Mouse (Mus musculus) left cerebral cortex, adult 8-10 months (tissue): Measurements from ENCODE around the gene Ube3b. TPM values are rescaled to one million over a fixed set of nuclear protein-coding genes. Genes with fewer than 3 reads are reported as not detected.
A peak's percentile ranks its signal among the peaks of the same experiment; 100 is the strongest.

ENCODE experiments used
- DNase-seq, 2 experiments: peaks; one replicate each; pipeline ENCODE4 v3.0.0; 2022; ENCODE audit warnings: low spot score in 2 of 2
- total RNA-seq, 4 experiments: library from RNA; stranded (reverse); gene quantifications; 2 replicates each; pipeline ENCODE4 v1.2.4; 2022

Ube3b gene
- total RNA-seq, 4 experiments from 2014 or later, result 82.5 to 88.8 (median 85.0) TPM

GRCm38 (mm10) chr5:114373581-114373980, 6.8 kb upstream of the Ube3b start:
- no peak for DNase-seq

DNA sequence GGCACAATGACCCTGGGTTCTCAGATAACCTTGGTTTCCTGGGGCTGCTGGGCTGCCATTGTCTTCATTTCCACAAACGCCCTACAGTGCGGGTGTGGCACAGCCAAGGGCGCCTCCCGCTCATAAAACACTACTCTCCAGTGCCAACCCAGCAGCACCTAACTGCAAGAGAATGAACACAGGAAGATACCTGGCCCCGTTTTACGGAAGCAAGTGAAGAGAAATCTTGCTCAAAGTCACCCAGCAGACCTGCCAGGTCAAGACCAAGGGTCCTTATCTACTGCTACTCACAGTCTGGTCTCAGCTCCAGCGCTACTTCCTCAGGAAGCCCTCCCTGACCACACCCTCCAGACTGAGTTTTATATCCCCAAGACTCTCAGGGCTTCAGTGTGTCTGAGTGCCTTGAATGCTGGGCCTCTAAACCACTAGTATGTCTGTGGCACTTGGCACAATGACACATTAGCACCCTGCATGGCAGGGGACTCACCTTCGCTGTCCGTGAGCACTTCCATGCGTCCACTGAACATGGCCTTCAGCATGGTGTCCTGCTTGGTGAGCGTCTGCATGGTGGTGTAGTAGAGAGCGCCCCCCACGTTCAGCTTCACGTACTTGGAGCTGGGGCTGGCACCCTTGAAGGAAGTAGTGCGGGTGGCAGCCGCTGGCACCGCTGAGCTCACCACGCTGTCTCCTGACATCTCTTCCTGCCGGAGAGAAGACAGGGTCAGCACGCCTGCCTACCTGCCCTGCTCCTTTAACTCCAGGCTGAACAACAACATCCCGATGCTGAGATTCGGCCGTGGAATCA, 5.8 kb upstream of the Ube3b start:
- DNase-seq, result no peak

- no peak for DNase-seq
Measured at GRCm38 (mm10) chr5:114378177-114378920, 2.1 kb upstream of the Ube3b start.

- DNase-seq, result no peak
Measured at GRCm38 (mm10) chr5:114378936-114379335, 1.5 kb upstream of the Ube3b start.

- DNase-seq, result no peak
Measured at GRCm38 (mm10) chr5:114379763-114380162, 644 bp upstream of the Ube3b start.

DNA sequence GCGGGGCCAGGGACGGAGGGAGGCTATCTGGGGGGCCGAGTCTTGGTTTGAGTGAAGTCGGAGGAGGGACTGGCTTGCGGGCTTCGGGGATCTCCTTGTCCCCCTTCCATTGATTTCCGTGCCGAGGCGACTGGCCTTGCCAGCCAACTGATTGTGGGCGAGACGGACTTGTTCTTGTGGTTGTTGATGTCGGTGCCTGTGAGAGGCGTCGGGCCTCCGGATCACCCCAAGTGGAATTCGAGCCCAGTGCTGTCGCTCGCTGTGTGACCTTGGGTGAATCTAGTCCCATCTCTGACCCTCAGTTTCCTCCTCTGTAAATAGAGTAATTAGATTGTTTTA, 575 bp downstream of the Ube3b start:
- DNase-seq, result no peak

GRCm38 (mm10) chr5:114383184-114383904, 2.9 kb downstream of the Ube3b start:
- peak in 1 of 2 experiments; percentile 25 for DNase-seq

DNA sequence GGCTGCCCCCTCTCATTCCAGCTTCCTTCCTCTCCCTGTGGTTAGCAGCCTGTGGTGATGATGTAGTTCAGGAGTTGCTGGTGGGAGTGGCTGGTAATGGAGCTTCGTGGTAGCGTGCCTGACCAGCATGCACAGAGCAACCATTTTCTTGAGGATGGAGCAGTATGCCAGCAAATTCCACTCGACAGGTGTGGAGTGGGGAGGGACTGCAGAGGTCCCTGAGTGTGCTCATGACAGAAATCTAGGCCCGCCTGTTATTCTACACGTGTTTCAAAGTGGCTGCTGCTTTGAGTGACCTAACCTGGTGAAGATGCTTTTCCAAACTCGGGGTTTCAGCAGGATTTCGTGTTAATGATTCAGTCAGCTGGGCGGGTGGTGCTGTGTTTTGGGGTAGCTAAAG, 4.0 kb downstream of the Ube3b start:
- no peak for DNase-seq

GRCm38 (mm10) chr5:114393169-114393568, 12.8 kb downstream of the Ube3b start:
- DNase-seq, result no peak

DNA sequence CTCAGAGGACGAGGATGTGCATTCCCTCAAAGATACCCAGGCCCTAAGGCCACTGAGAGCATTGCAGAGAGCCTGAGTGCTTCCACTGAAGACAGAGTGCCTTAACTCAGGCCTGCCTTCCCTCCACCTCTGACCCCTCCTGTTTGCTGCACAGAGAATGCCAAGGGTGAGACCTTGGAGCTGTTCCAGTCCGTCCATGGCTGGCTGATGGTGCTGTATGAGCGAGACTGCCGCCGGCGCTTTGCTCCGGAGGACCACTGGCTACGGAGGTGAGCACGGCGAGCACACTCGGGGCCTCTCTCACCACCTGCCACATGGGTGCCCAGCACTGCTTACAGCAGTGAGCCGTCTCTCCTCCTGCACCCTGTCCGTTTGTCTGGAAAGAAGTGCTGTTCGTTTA, 26.2 kb downstream of the Ube3b start:
- no peak for DNase-seq

GRCm38 (mm10) chr5:114407269-114407668, 26.9 kb downstream of the Ube3b start:
- no peak for DNase-seq

- DNase-seq, result no peak
Measured at GRCm38 (mm10) chr5:114407810-114408209, 27.4 kb downstream of the Ube3b start.

GRCm38 (mm10) chr5:114408846-114409245, 28.4 kb downstream of the Ube3b start:
- no peak for DNase-seq

DNA sequence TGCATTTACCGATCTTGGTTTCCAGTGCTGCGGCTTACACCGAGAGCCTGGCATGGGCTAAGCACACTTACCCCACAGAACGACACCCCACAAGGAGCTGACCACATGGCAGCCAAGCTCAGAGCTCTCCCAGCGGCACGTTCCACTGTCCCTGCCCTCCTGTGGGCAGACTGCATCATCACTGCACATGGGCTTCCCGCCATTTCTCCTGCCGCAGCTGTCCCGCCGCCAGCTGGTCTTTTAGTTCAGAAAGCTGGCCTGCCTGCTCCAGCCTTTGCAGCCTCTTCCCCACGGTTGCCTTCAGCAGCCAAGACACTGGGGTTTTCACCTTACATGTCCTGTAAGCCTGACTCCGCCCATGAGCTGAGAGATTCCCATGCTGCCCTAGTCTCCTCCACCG, 30.0 kb downstream of the Ube3b start:
- no peak for DNase-seq

GRCm38 (mm10) chr5:114412361-114412998, 32.1 kb downstream of the Ube3b start:
- no peak for DNase-seq

DNA sequence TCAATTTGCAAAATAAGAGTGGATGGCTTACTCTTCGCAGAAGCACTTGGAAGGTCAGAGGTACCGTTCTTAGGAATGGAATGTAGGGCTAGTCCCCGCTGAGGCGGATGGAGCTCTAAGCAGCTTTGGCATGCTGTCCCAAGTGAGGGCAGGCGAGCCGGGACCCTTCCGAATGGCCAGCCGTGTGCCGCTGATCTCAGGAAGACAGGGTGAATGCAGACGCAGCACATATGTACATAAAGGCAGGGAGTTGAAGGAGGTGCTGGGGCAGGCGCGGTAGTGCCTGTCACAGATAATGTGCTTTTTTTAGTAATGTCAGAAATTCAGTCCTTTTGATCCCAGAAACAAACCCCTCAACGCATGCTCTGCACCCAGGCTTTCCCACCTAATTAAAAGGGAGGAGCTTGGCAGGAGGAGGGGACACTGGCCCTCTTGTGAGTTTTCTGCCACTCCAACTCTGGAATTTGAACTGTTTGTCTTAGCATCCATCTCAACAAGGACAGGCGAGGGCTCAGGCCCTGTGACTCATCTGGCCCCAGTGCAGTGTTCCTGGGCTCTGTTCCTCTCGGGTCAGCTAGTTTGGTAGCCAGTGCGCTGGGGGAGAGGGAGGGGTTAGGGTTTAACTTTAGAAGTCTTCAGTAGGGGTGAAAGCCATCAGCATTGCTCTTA, 32.8 kb downstream of the Ube3b start:
- no peak for DNase-seq

DNA sequence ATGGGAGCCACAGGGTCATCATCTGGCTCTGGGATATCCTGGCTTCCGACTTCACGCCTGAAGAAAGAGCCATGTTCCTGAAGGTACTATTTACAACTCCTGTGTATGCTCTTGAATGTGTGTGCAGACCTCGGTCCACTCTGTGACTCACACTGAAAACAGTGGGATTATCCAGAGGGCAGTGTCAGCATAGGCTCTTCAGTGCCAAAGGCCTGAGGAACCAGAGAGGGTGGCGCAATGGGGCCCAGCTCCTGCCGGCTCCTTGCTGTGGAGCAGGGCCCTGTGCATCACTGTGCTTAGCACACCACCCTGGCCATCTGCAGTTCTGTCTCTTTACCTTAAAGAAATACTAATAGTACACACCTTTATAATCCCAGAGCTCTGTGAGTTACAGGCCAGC, 35.2 kb downstream of the Ube3b start:
- no peak for DNase-seq

DNA sequence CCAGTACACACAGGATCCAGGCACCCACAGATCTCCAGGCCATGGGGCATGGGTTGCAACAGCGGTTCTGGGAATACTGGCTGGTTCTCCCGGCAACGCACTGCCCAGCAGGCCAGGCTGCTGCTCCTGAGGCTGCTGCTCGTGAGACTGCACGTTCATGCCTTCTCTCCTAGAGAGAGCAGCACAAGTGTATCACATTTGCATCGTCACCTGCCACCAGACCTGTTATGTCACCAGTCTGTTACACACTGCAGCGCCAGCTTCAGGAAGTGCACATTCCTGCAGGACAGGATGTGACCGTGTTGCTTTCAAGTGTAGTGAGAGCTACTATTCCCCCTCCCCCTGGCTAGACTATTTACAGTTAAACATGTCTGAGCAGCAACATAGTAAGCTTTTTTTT, 36.4 kb downstream of the Ube3b start:
- no peak for DNase-seq

DNA sequence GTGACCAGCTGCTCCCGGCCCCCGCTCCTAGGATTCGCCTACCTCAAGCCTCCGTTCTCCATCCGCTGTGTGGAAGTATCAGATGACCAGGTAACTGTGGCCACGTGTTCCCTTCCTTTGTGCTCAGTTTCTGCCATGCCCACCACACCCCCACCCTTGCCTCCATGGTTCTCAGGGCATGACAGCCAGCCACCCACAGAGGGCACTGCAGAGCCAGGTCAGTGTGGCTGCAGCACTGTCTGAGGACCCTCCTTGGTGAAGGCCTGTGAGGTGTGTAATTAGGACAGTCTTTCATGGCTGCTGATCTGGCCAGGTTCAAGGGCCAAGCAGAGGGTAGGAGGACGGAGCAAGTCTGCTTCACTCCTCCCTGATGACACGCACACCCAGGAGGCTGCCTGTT, 38.1 kb downstream of the Ube3b start:
- no peak for DNase-seq

- DNase-seq, result no peak
Measured at GRCm38 (mm10) chr5:114421561-114422298, 41.3 kb downstream of the Ube3b start.

DNA sequence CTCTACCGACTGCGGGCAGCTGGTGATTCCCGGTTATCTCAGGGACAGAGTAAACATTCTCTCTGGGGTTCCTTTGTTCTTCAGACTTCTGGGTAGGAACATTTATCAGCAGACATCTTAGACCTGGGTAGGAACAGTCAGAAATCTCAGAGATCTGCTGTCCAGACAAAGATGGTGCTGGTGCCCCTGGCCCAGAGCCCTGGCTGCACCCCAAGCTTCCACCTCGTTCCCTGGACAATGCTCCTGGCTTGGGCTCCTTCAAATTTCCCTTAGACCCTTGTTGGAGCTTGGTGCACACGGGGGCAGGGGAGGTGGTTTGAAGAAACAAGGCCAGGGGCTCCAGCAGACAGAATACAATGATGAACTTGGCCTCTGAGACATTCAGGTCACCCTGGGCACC, 42.2 kb downstream of the Ube3b start:
- DNase-seq, result no peak
